Mouse (Mus musculus) cerebellum, adult 2 months (tissue): ENCODE data around the gene U2surp.

Experiments
- CTCF ChIP-seq: fragments of 200-500 bp; IDR thresholded peaks from 2 replicates; pipeline ENCODE4 v1.5.1; 2011; ENCODE audit warnings: low read depth, mild to moderate bottlenecking, control low read depth, low read length, moderate library complexity, borderline replicate concordance; ENCODE audit not compliant: insufficient read depth
- POLR2A ChIP-seq: fragments of 200-500 bp; IDR thresholded peaks from 2 replicates; pipeline ENCODE4 v1.6.1; 2011; ENCODE audit warnings: low read length, control low read depth, borderline replicate concordance; ENCODE audit not compliant: insufficient read depth

DNA sequence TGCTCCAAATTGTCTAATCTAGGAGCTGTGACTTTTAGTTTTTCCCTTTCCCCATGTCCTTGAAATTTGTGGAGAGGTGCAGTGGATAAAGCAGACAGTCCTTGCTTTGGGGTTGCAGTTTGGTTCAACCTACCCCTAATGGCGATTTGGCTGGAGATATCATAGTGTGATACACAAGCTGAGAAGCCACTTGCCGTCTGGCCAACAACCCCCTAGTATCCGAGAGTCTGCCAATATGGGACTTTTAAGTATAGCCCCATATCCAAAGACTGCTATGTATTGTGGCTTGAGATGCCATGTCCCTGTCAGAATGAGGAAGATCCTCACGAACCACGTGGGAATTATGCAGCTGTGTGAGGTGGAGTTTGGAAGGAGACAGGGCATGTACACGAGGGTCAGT is 13.6 kb upstream of the U2surp start:
- TF ChIP-seq CTCF (no peak), POLR2A (no peak)
